Mouse (Mus musculus) CH12.LX (cell line): ENCODE measurements around the gene Ccdc30. TPM values are rescaled to one million over a fixed set of nuclear protein-coding genes. Genes with fewer than 3 reads are reported as not detected.

Experiments used
- DNase-seq: peaks from one replicate; pipeline ENCODE4 v3.0.0-alpha.2; 2013; ENCODE audit errors: extremely low read depth
- H3K27ac ChIP-seq: 2 replicates; pipeline ENCODE4 v1.5.1; 2012; ENCODE audit warnings: low read depth, mild to moderate bottlenecking, control low read depth, moderate library complexity; ENCODE audit not compliant: insufficient read depth
- H3K27me3 ChIP-seq: replicated peaks from 2 replicates; pipeline ENCODE3; 2012; ENCODE audit warnings: inconsistent platforms
- H3K36me3 ChIP-seq, 2 experiments: replicated peaks in 1 of 2; 2 replicates each; pipeline versions ENCODE3 to v1.6.1; 2012; ENCODE audit warnings: inconsistent platforms in 1 of 2, low read length in 1 of 2, mild to moderate bottlenecking in 1 of 2, mixed read lengths in 1 of 2, moderate library complexity in 1 of 2; ENCODE audit not compliant: control insufficient read depth in 1 of 2, insufficient read depth in 1 of 2
- H3K4me1 ChIP-seq, 2 experiments: 2 replicates each; pipeline ENCODE4 v1.6.1; 2012; ENCODE audit warnings: inconsistent platforms in 1 of 2, moderate library complexity in 1 of 2; ENCODE audit not compliant: insufficient read depth in 2 of 2, control insufficient read depth in 1 of 2
- H3K4me2 ChIP-seq: 2 replicates; pipeline ENCODE4 v1.6.1; 2012; ENCODE audit warnings: low read depth, mild to moderate bottlenecking, control low read depth; ENCODE audit not compliant: poor library complexity, insufficient read depth, severe bottlenecking
- H3K4me3 ChIP-seq, 3 experiments: fragments of 150-350 bp in 1 of 3; sonication (generic) in 1 of 3; replicated peaks in 1 of 3; 2 replicates each; pipeline versions ENCODE3 to v1.5.1; 2011 to 2012; ENCODE audit warnings: low read depth in 2 of 3, low read length in 2 of 3, mild to moderate bottlenecking in 2 of 3, moderate library complexity in 2 of 3, control low read depth in 1 of 3, improper control_type of control experiment in 1 of 3, inconsistent platforms in 1 of 3, mixed read lengths in 1 of 3; ENCODE audit not compliant: poor library complexity in 1 of 3
- H3K79me2 ChIP-seq: replicated peaks from 2 replicates; pipeline ENCODE4 v1.6.1; 2012; ENCODE audit warnings: mild to moderate bottlenecking, moderate library complexity; ENCODE audit not compliant: control insufficient read depth, poor library complexity, insufficient read depth, severe bottlenecking; ENCODE audit errors: extremely low read depth
- H3K9ac ChIP-seq: 2 replicates; pipeline ENCODE4 v1.6.1; 2012; ENCODE audit warnings: low read depth, mild to moderate bottlenecking, control low read depth, moderate library complexity; ENCODE audit not compliant: insufficient read depth
- H3K9me3 ChIP-seq: replicated peaks from 2 replicates; pipeline ENCODE3; 2012; ENCODE audit warnings: low read length, inconsistent platforms, mixed read lengths
- BHLHE40 ChIP-seq: IDR thresholded peaks from 2 replicates; pipeline ENCODE4 v1.6.1; 2011; ENCODE audit warnings: mild to moderate bottlenecking, low read depth, low read length, improper control_type of control experiment
- CTCF ChIP-seq, 2 experiments: IDR thresholded peaks in 1 of 2; conservative IDR thresholded peaks in 1 of 2; 2 replicates each; pipeline ENCODE4 v1.5.1; 2011 to 2012; ENCODE audit warnings: low read depth in 2 of 2, low read length in 2 of 2, improper control_type of control experiment in 1 of 2, inconsistent platforms in 1 of 2, mild to moderate bottlenecking in 1 of 2, moderate library complexity in 1 of 2
- ELF1 ChIP-seq: IDR thresholded peaks from 2 replicates; pipeline ENCODE4 v1.6.1; 2014; ENCODE audit warnings: low read depth, mild to moderate bottlenecking, inconsistent platforms, low read length, improper control_type of control experiment
- EP300 ChIP-seq: IDR thresholded peaks from 2 replicates; pipeline ENCODE4 v1.6.1; 2011; ENCODE audit warnings: low read length, improper control_type of control experiment
- ETS1 ChIP-seq: conservative IDR thresholded peaks from 2 replicates; pipeline ENCODE4 v1.6.1; 2012; ENCODE audit warnings: low read depth, mild to moderate bottlenecking, inconsistent platforms, low read length, improper control_type of control experiment, moderate library complexity
- GABPA ChIP-seq: IDR thresholded peaks from 2 replicates; pipeline ENCODE4 v1.6.1; 2012; ENCODE audit warnings: low read depth, low read length, improper control_type of control experiment, inconsistent platforms; ENCODE audit not compliant: insufficient replicate concordance
- HCFC1 ChIP-seq: IDR thresholded peaks from 2 replicates; pipeline ENCODE4 v1.6.1; 2012; ENCODE audit warnings: low read depth, mild to moderate bottlenecking, inconsistent platforms, low read length, improper control_type of control experiment
- IRF4 ChIP-seq: IDR thresholded peaks from 2 replicates; pipeline ENCODE4 v1.6.1; 2014; ENCODE audit warnings: low read depth, mild to moderate bottlenecking, inconsistent platforms, low read length, improper control_type of control experiment
- MAFK ChIP-seq: IDR thresholded peaks from 2 replicates; pipeline ENCODE4 v1.6.1; 2011; ENCODE audit warnings: low read length, improper control_type of control experiment; ENCODE audit not compliant: insufficient replicate concordance
- MAZ ChIP-seq: IDR thresholded peaks from 2 replicates; pipeline ENCODE4 v1.6.1; 2012; ENCODE audit warnings: low read depth, mild to moderate bottlenecking, inconsistent platforms, low read length, improper control_type of control experiment, moderate library complexity
- MXI1 ChIP-seq: IDR thresholded peaks from 2 replicates; pipeline ENCODE4 v1.6.1; 2011; ENCODE audit warnings: mild to moderate bottlenecking, low read depth, low read length, improper control_type of control experiment
- POLR2AphosphoS2 ChIP-seq: IDR thresholded peaks from 2 replicates; pipeline ENCODE4 v1.6.1; 2011; ENCODE audit warnings: low read depth, low read length, improper control_type of control experiment
- RAD21 ChIP-seq: IDR thresholded peaks from 2 replicates; pipeline ENCODE4 v1.6.1; 2011; ENCODE audit warnings: low read depth, mild to moderate bottlenecking, low read length, improper control_type of control experiment, moderate library complexity
- SMC3 ChIP-seq: IDR thresholded peaks from 2 replicates; pipeline ENCODE4 v1.6.1; 2011; ENCODE audit warnings: low read depth, low read length, improper control_type of control experiment
- UBTF ChIP-seq: IDR thresholded peaks from 2 replicates; pipeline ENCODE4 v1.6.1; 2012; ENCODE audit warnings: low read depth, mild to moderate bottlenecking, inconsistent platforms, low read length, improper control_type of control experiment, moderate library complexity
- ZMIZ1 ChIP-seq: IDR thresholded peaks from 2 replicates; pipeline ENCODE4 v1.6.1; 2012; ENCODE audit warnings: low read depth, mild to moderate bottlenecking, inconsistent platforms, low read length, improper control_type of control experiment
- ZNF384 ChIP-seq: IDR thresholded peaks from 2 replicates; pipeline ENCODE4 v1.6.1; 2012; ENCODE audit warnings: low read depth, low read length, improper control_type of control experiment, inconsistent platforms
- dilution Hi-C: fragments of 300-500 bp; cut with MboI; formaldehyde crosslinking; loops from 2 replicates; pipeline ENCODE4 v1.14.3; 2020; ENCODE audit warnings: low sequenced_read_pairs; ENCODE audit not compliant: extremely low pct_unique_long_range_greater_than_20kb, extremely low pct_ligation_motif_present
- in situ Hi-C: fragments of 300-500 bp; cut with MboI; formaldehyde crosslinking; loops from 3 replicates; pipeline ENCODE4 v1.14.3; 2019; ENCODE audit warnings: low sequenced_read_pairs, low pct_ligation_motif_present, low pct_unique_long_range_greater_than_20kb, mixed read lengths
- polyA plus RNA-seq: library from polyadenylated mRNA; unstranded; fragments of >175 nt; gene quantifications from 2 replicates; pipeline ENCODE4 v1.2.1, GENCODE M21; 2012; ENCODE audit warnings: low read depth; ENCODE audit not compliant: insufficient read length
- total RNA-seq, 2 experiments: library from RNA; depleted of rRNA; stranded (reverse); fragments of 300-350 nt in 1 of 2; fragments of >200 nt in 1 of 2; gene quantifications; 2 replicates each; pipeline ENCODE4 v1.2.3; 2012 to 2014

Gene Ccdc30
- total and polyA plus RNA-seq, 3 experiments: 0.04 TPM; not detected in 2

DNA sequence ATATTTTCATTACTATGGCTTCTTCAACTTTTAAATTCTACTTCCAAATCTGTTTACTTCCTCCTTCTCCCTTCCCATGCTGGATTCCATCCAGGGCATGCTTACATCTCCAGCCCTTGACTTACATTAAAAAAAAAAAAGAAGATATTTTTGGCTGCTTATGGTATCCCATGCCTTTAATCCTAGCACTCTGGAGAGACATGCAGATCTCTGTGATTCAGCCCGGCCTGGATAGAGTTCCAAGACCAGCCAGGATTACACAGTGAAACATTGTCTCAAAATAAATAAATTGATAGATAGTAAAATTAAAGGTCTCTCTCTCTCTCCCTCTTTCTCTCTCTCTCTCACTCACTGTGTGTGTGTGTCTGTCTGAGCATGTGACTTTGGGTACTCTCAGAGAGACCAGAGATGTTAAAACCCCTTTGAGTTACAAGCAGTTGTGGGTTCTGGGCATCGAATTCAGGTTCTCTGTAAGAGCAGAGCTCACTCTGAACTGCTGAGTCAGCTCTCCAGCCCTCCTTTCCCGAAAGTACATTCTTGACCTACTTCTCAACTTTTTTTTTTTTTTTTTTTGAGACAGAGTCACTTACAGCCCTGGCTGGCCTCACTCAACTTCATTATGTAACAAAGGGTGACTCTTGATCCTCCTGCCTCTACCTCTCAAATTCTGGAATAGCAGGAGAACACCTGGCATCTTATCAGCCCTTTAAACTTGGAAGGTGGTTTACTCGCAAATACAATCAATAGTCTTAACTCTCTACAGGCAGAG, 48.4 kb downstream of the Ccdc30 start:
- no peaks in the 10 kb centered on the region for H3K79me2 ChIP-seq
- in situ Hi-C loops: no loop called here
- H3K4me3 ChIP-seq: no peak overlapping the region
- dilution Hi-C loops: no loop called here
- peaks cover 0 to 9% of the 10 kb centered on the region in 2 experiments; a peak in 2 of 4 replicates for H3K4me1 ChIP-seq
- H3K4me2 ChIP-seq: no peak overlapping the region
- no peaks in the 10 kb centered on the region for H3K27me3 ChIP-seq
- TF ChIP-seq SMC3 (no peak), ELF1 (no peak), BHLHE40 (no peak), ZNF384 (peak; percentile 18; the same call in 1 of the 2 replicates), MAFK (peak; percentile 92), IRF4 (no peak)
- peaks cover 3% of the 10 kb centered on the region for H3K9me3 ChIP-seq
- H3K9ac ChIP-seq: no peak overlapping the region
- H3K27ac ChIP-seq: no peak overlapping the region
- H3K36me3 ChIP-seq: no peaks in the 10 kb centered on the region
- DNase-seq: no peak

GRCm38 (mm10) chr4:119362231-119362630, 53.1 kb downstream of the Ccdc30 start:
- DNase-seq: no peak
- H3K4me3 ChIP-seq: no peak overlapping the region
- H3K36me3 ChIP-seq: no peaks in the 10 kb centered on the region
- peaks cover 0 to 6% of the 10 kb centered on the region in 2 experiments; a peak in 2 of 4 replicates for H3K4me1 ChIP-seq
- no peaks in the 10 kb centered on the region for H3K79me2 ChIP-seq
- H3K9me3 ChIP-seq: no peaks in the 10 kb centered on the region
- TF ChIP-seq MAZ (no peak), UBTF (no peak), RAD21 (no peak), MXI1 (no peak), SMC3 (no peak), POLR2AphosphoS2 (no peak), ZMIZ1 (no peak), HCFC1 (no peak), EP300 (no peak), BHLHE40 (no peak), GABPA (no peak), CTCF (conservative IDR thresholded peaks at IDR 0.05 in 1 of 2, IDR thresholded peaks at IDR 0.05 in 1 of 2; ENCODE audit: low read depth in 2 of 2, low read length in 2 of 2) (no peak; a peak in 1 of 4 replicates), ETS1 (no peak)
- dilution Hi-C loops: no loop called here
- in situ Hi-C loops: no loop called here
- no peak overlapping the region for H3K9ac ChIP-seq
- H3K27me3 ChIP-seq: no peaks in the 10 kb centered on the region
- no peak overlapping the region for H3K27ac ChIP-seq
- H3K4me2 ChIP-seq: no peak overlapping the region
